Mouse (Mus musculus) lung, adult 2 months (tissue): ENCODE measurements around the gene Extl1. TPM values are rescaled to one million over a fixed set of nuclear protein-coding genes. Genes with fewer than 3 reads are reported as not detected.

ENCODE experiments used
- DNase-seq: peaks from one replicate; pipeline ENCODE4 v3.0.0; 2022
- H3K4me1 ChIP-seq: fragments of 200-500 bp; 2 replicates; pipeline ENCODE4 v1.6.1; 2011; ENCODE audit warnings: low read length; ENCODE audit not compliant: control insufficient read depth, insufficient read depth
- H3K4me3 ChIP-seq: fragments of 200-500 bp; replicated peaks from 2 replicates; pipeline ENCODE3; 2011; ENCODE audit warnings: low read depth, mild to moderate bottlenecking, control low read depth, low read length; ENCODE audit errors: extremely low read depth
- CTCF ChIP-seq: fragments of 200-500 bp; IDR thresholded peaks from 2 replicates; pipeline ENCODE4 v1.5.1; 2011; ENCODE audit warnings: mild to moderate bottlenecking, low read length, control low read depth; ENCODE audit not compliant: insufficient read depth
- POLR2A ChIP-seq: fragments of 200-500 bp; IDR thresholded peaks from 2 replicates; pipeline ENCODE4 v1.6.1; 2011; ENCODE audit warnings: low read depth, mild to moderate bottlenecking, control low read depth, low read length, borderline replicate concordance; ENCODE audit errors: extremely low read depth
- WGBS: fragments of 180-500 bp; shearing (Covaris S2); methylation state at CpG from one replicate; pipeline ENCODE4 v1.1.7; 2018; 5-methylcytosine and 5-hydroxymethylcytosine counted together
- polyA plus RNA-seq: library from polyadenylated mRNA; depleted of rRNA; stranded (reverse); fragments of >200 nt; gene quantifications from 2 replicates; pipeline ENCODE4 v1.2.3, GENCODE M21; 2012

Extl1 gene
- polyA plus RNA-seq, 1 experiment = 3.7 TPM

DNA sequence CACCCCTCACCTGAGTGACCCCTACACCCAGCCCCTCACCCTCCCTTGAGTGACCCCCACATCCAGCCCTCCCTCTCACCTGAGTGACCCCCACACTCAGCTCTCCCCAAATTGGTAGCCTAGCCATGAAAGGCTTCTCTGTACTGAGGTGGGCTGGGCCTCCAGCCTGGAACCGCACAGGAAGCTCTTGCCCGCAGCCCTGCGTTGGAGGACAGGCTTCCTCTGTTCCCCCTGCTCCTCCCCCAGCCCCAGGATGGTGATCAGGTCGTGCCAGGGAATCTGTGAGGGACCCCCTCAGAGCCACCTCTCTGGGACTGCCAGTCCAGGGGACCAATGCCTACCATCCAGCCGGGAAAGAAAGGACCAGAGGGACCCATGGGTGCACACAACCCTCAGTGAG lies 18.4 kb downstream of the Extl1 start:
- WGBS = 28% methylated on average over 5 of the region's 5 CpGs
- no peak for TF ChIP-seq POLR2A
- no peak for TF ChIP-seq CTCF
- Histone ChIP-seq H3K4me3 (no peak overlapping the region), H3K4me1 (no peaks in the 10 kb centered on the region)
- no peak for DNase-seq

DNA sequence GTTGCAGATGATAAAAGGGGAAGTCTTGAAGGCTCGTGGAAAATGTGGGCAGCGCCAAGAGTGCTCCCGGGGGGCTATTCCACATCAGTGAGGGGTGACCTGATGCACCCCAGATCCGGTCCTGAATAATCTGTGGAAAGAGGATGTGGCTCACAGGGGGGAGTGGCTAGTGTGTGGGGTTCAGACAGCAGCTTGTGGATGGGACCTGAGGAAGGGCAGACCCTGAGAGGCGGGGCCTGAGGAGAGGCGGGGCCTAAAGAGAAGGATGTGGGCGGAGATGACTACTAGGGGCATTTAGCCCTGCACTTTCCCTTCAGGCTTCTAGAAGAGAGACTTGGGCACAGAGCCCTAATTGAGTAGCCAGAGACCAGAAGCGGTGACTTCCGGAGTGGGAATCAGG lies 21.1 kb downstream of the Extl1 start:
- no peak for DNase-seq
- Histone ChIP-seq H3K4me3 (no peak overlapping the region), H3K4me1 (peaks cover under 1% of the 10 kb centered on the region; the same call in 1 of the 2 replicates)
- TF ChIP-seq CTCF = no peak
- no peak for TF ChIP-seq POLR2A
- 28% methylated on average over 9 of the region's 9 CpGs for WGBS

DNA sequence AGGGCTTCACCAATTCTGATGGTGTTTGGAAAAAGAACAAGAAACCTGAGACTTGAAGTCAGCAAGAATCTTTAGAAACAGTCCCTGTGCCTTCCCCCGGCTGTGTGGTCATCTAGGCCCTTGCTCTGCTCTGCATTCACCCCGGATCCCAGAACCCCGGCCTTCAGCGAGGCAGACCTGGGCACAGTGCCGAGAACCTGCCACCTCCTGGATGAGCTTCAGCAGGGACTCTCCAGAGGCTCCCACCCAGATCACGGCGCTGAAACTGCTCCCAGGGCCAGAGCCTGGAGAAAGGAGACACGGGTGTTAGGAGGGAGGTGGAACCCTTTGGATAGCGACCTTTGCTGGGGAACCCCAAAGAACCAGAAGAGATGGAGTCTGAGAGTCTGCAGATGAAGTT lies 21.5 kb downstream of the Extl1 start:
- Histone ChIP-seq H3K4me1 (peaks cover 5% of the 10 kb centered on the region; the same call in 1 of the 2 replicates), H3K4me3 (no peak overlapping the region)
- WGBS = 57% methylated on average over 9 of the region's 9 CpGs
- DNase-seq = no peak
- no peak for TF ChIP-seq CTCF
- TF ChIP-seq POLR2A = no peak

DNA sequence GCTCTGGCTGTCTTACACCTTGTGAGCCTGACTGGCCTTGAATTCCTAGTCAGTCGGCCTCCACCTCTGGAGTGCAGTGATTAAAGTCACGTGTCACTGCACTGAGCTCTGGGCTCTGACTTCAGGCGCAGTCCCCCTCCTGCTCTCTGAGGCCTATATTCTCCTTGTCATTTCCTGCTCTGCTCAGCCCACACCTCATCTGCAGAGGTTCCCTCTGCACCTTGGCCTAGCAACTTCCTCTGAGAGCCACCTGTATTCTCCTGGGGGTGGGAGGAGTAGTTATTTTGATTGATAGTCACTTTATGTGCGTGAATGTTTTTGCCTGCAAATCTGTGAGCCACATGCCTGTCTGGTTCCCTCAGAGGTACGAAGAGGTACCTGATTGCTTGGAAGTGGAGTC lies 22.4 kb downstream of the Extl1 start:
- no peak for DNase-seq
- 31% methylated on average over 5 of the region's 5 CpGs for WGBS
- H3K4me3 ChIP-seq = no peak overlapping the region

DNA sequence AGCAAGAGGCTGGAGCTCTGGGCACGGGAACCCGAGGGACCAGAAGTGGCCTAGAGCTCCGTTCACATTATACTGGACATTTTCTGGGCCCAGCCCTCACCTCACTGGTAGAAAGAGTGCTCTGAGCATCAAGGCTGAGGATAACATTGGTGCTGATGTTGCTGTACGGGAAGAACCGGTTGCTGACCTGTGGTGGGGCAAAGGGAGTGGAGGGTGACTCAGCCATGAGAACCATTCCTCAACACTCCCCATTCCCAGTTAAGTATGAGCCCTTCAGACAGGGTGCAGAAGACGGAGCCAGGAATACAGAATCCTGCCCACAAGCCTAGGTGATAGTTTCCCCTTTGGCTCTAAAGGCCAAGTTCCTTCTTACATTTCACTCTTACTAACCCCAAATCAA lies 24.0 kb downstream of the Extl1 start:
- WGBS = 74% methylated on average over 6 of the region's 6 CpGs
- TF ChIP-seq POLR2A = no peak
- TF ChIP-seq CTCF = no peak
- no peak for DNase-seq
- peaks cover 8% of the 10 kb centered on the region for H3K4me1 ChIP-seq
- H3K4me3 ChIP-seq = no peak overlapping the region

More for the DNA sequence above, 22.4 kb downstream of the Extl1 start:
- TF ChIP-seq POLR2A (no peak), CTCF (no peak)
- H3K4me1 ChIP-seq = peaks cover 5% of the 10 kb centered on the region

DNA sequence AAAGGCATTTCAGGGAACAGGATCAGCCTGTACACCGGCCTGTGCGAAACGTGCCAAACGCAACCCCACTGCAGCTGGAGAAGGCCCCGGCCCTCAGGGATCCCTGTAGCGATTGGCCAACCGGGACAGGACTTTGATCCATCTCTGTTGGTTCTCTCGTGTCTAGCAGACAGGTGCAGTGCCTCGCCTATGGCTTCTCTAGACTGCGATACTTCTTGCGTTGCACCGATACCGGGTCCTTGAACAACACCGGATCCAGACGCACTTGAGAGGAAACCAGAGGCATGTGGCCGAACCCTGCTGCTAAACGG lies 26.2 kb downstream of the Extl1 start:
- WGBS = 35% methylated on average over 17 of the region's 17 CpGs
- no peak overlapping the region for H3K4me3 ChIP-seq
- DNase-seq = no peak
- H3K4me1 ChIP-seq = peaks cover 8% of the 10 kb centered on the region
- TF ChIP-seq POLR2A = no peak
- no peak for TF ChIP-seq CTCF

DNA sequence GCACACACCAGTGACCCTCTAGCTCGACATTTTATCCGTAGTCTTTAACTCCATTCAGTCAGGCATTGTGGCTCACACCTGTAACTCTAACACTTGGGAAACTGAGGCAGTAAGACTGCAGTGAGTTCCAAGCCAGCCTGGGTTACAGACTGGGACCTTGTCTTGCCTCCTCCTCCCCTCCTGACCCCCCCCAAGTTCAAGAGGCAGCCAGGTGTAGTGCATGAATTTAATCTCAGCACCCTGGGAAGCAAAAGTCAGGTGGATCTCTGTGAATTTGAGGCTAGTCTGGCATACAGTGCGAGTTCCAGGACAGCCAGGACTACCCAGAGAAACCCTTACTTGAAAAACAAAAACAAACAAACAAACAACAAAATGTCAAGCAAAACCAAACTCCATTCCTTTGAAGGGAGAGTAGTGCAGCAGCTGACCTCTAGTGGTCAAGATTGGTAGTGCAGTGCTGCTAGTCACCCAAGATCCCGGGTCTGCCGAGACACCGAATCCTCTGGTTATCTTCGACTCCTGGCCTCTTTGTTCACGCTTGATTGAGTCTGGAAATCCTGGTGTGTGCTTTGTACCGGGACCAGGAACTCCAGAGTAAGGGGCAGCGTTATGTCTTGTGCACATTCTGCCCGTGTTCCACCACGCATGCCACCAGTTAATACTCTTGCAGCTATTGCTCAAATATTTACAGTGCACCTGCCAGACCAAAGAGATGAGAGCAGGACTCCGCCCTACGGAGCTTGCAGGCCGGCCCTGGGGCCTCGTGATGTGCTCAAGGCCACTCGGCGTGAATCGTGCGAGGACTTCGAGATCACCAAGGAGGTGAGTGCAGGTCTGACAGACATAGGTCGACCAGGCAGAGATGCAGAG lies 26.8 kb downstream of the Extl1 start:
- Histone ChIP-seq H3K4me1 (peaks cover 8% of the 10 kb centered on the region), H3K4me3 (no peak overlapping the region)
- peak; percentile 81 for DNase-seq
- TF ChIP-seq CTCF (peak; percentile 92), POLR2A (no peak)
- 14% methylated on average over 22 of the region's 22 CpGs for WGBS

DNA sequence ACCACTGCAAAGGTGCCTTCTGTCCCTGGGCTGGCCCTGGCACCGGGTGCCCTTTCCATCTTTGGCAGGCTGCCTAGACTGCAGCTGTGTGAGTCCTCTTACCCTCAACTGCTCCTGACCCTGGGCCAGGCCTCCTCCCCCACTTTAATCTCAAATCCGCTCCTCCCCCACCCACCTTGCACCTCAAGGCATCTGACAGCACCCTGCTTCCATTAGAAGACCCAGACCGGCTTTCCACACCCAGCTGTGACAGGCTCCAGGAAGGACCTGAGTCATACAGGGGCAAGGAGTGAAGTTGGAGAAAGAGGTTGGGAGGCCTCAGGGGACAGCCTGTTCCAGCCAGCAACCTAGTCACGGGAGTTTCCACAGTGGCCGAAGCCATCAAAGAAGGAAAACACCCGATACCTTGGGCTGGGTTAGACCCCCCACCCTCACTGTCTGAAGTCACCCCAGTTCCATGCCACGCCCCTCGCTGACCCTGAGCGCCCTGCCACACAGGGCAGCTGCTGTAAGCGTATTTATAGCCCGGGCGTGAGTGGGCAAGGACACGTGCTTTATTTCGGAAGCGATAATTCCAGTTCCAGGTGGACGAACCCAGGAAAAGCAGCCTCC lies 27.7 kb downstream of the Extl1 start:
- Histone ChIP-seq H3K4me1 (peaks cover 8% of the 10 kb centered on the region), H3K4me3 (no peak overlapping the region)
- peak; percentile 54 for DNase-seq
- 32% methylated on average over 16 of the region's 16 CpGs for WGBS
- TF ChIP-seq CTCF (no peak), POLR2A (no peak)

DNA sequence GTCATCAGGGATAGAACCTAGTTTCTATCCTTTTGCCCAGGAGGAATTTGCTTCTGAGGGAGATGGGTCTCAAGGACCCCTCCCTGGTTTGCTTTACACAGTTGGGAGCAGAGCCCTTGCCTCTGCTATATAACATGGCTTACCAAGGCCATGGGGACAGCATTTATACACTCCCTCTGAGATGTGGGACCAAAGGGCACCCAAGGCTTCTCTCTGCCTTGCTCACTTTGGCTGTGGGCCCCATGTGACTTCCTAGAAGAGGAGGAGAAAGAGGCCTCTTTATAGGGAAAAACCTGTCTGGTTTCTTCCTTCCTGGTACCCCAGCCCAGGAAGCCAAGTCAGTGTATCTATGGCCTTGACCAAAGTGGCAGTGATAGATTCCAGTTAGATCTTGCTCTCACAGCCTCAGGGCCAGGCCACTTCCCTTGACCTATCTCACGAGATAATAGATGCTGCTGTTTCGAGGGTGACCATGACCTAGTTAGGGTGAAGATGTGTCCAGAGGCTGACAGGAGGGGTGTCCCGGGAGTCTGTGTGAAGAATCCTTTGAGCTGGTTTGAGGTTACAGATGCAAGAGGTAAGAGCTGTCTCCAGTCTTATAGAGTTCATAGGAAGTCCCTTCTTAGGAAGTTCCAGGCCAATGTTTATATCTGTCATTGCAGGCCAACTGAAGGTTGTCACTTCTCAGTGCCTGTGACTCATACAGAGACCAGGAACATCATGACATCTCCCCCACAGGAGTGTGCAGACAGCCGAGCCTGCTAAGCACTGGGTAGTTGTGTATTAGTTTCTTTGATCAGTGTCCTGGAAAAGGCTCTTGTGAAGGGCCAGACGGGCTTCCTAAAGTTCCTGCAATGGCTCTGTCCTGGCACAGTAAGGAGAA lies 29.9 kb downstream of the Extl1 start:
- no peak overlapping the region for H3K4me3 ChIP-seq
- 64% methylated on average over 5 of the region's 5 CpGs for WGBS
- H3K4me1 ChIP-seq = peaks cover 8% of the 10 kb centered on the region
- TF ChIP-seq POLR2A (no peak), CTCF (no peak)
- no peak for DNase-seq

DNA sequence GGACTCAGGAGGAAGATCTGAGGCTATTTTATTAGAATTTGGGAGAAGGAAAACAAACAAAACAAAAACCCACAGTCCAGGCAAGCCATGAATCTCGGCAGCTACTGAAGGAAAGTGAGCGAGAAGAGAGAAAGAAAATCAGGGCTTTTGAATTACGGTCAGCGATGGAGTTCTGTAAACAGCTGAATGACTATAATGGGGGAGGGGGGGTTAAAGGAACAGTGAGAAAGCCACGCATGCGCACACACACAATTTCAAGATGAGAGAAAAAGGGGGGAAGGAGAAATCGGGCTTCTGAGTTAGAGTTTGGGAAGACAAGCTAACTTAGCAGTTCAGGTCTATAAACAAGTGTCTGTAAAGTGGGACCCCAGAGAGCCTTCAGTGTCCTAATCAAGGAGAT lies 30.7 kb downstream of the Extl1 start:
- 82% methylated on average over 7 of the region's 7 CpGs for WGBS

More for the DNA sequence above, 30.7 kb downstream of the Extl1 start:
- peaks cover 8% of the 10 kb centered on the region for H3K4me1 ChIP-seq
- TF ChIP-seq POLR2A (no peak), CTCF (no peak)
- H3K4me3 ChIP-seq = no peak overlapping the region
- DNase-seq = no peak
